Mouse (Mus musculus): ENCODE results near the gene Rhbdl3.

The Rhbdl3 gene

GRCm38 (mm10) chr11:80300551-80301315 lies at the start of gene Rhbdl3:
TSS of gene Rhbdl3 (plus strand) at chr11:80300912.
- DNase-seq (ENCODE audit: low spot score in 2 of 2): peak in 1 of 2 experiments; percentile 27

- no peak for DNase-seq (ENCODE audit: low spot score in 2 of 2)
Measured at GRCm38 (mm10) chr11:80264137-80264536, 36.6 kb upstream of the Rhbdl3 start.

GRCm38 (mm10) chr11:80271096-80271495 lies 29.6 kb upstream of the Rhbdl3 start:
- DNase-seq (ENCODE audit: low spot score in 2 of 2): no peak

- DNase-seq (ENCODE audit: low spot score in 2 of 2): no peak
Measured at GRCm38 (mm10) chr11:80275011-80275410, 25.7 kb upstream of the Rhbdl3 start.

- no peak for DNase-seq (ENCODE audit: low spot score in 2 of 2)
Measured at GRCm38 (mm10) chr11:80278054-80278453, 22.7 kb upstream of the Rhbdl3 start.

GRCm38 (mm10) chr11:80283786-80284185 lies 16.9 kb upstream of the Rhbdl3 start:
- DNase-seq (ENCODE audit: low spot score in 2 of 2): no peak

GRCm38 (mm10) chr11:80284641-80285040 lies 16.1 kb upstream of the Rhbdl3 start:
- no peak for DNase-seq (ENCODE audit: low spot score in 2 of 2)

- peak; percentile 50 to 73 for DNase-seq (ENCODE audit: low spot score in 2 of 2)
Measured at GRCm38 (mm10) chr11:80287150-80287549, 13.6 kb upstream of the Rhbdl3 start.

- DNase-seq (ENCODE audit: low spot score in 2 of 2): no peak
Measured at GRCm38 (mm10) chr11:80289701-80290445, 10.8 kb upstream of the Rhbdl3 start.

GRCm38 (mm10) chr11:80291004-80291403 lies 9.7 kb upstream of the Rhbdl3 start:
- DNase-seq (ENCODE audit: low spot score in 2 of 2): no peak

GRCm38 (mm10) chr11:80292463-80292862 lies 8.2 kb upstream of the Rhbdl3 start:
- no peak for DNase-seq (ENCODE audit: low spot score in 2 of 2)

- no peak for DNase-seq (ENCODE audit: low spot score in 2 of 2)
Measured at GRCm38 (mm10) chr11:80295066-80295465, 5.6 kb upstream of the Rhbdl3 start.

- DNase-seq (ENCODE audit: low spot score in 2 of 2): no peak
Measured at GRCm38 (mm10) chr11:80295785-80296184, 4.9 kb upstream of the Rhbdl3 start.

GRCm38 (mm10) chr11:80299513-80300235 lies 1.0 kb upstream of the Rhbdl3 start:
- no peak for DNase-seq (ENCODE audit: low spot score in 2 of 2)

- DNase-seq (ENCODE audit: low spot score in 2 of 2): peak in 1 of 2 experiments; percentile 45
Measured at GRCm38 (mm10) chr11:80301316-80302045, 769 bp downstream of the Rhbdl3 start.

GRCm38 (mm10) chr11:80302046-80302390 lies 1.3 kb downstream of the Rhbdl3 start:
- DNase-seq (ENCODE audit: low spot score in 2 of 2): no peak

- DNase-seq (ENCODE audit: low spot score in 2 of 2): peak in 1 of 2 experiments; percentile 55
Measured at GRCm38 (mm10) chr11:80302536-80302935, 1.8 kb downstream of the Rhbdl3 start.

GRCm38 (mm10) chr11:80303746-80304145 lies 3.0 kb downstream of the Rhbdl3 start:
- DNase-seq (ENCODE audit: low spot score in 2 of 2): no peak

- DNase-seq (ENCODE audit: low spot score in 2 of 2): no peak
Measured at GRCm38 (mm10) chr11:80304846-80305245, 4.1 kb downstream of the Rhbdl3 start.

GRCm38 (mm10) chr11:80308537-80308936 lies 7.8 kb downstream of the Rhbdl3 start:
- no peak for DNase-seq (ENCODE audit: low spot score in 2 of 2)

- DNase-seq (ENCODE audit: low spot score in 2 of 2): no peak
Measured at GRCm38 (mm10) chr11:80311271-80311670, 10.6 kb downstream of the Rhbdl3 start.

GRCm38 (mm10) chr11:80312049-80312448 lies 11.3 kb downstream of the Rhbdl3 start:
- DNase-seq (ENCODE audit: low spot score in 2 of 2): no peak
